Mouse (Mus musculus) retina, postnatal 7 days (tissue): Measurements from ENCODE around the gene Pgd.
A peak's percentile ranks its signal among the peaks of the same experiment; 100 is the strongest.

Experiments used
- DNase-seq: peaks from one replicate; pipeline ENCODE4 v3.0.0-alpha.2; 2012; ENCODE audit warnings: low read depth, low spot score

Gene Pgd

DNA sequence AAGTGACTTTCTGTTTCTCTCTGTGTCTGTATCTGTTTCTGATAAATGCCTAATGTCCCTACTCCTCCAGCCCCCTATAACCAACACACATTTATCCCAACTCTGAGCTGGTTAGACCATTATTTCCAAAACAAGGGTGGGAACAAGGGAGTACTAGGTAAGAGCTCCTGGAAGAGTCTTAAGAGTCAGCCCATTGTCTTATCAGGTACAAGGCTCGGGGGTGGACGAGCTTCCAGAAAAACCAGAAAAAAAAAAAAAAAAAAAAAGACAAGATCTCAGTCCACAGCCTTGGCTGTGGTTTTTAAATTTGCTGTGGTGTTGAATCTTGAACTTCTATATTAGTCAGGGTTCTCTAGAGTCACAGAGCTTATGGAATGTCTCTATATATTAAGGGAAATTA is 1.4 kb upstream of the Pgd start:
- no peak for DNase-seq

DNA sequence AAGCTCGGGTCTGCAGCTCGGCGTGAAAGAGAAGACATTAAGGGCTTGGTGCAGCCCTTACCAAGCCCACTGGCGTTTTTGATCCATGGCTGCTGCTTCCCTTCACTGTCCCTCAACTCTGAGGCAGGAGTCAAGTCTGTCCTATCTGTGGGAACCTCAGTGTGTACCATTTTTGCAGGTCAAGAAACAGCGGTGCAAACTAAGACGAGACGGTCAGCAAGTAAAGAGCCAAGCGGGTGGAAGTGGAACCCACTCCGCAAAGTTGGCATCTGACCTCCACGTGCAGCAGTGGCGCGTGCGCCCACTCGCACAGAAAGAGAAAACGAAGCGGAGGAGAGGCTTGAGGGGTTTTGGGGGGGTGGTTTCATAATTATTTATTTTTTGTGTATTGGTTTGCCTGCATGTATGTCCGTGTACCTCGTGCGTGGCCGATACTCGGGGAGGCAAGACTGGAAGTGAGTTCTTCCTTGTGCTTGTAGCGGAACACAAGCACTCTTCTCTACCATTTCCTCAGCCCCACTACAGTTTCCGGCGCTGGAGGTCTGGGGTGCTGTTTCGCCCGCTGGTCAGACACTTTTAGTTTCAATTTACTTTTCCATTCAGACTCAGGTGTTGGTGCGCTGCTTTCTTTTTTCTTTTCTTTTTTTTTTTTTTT is 513 bp upstream of the Pgd start:
- no peak for DNase-seq

- DNase-seq: no peak
These were observed 2.4 kb downstream of the Pgd start for GRCm38 (mm10) chr4:149164150-149164549.

DNA sequence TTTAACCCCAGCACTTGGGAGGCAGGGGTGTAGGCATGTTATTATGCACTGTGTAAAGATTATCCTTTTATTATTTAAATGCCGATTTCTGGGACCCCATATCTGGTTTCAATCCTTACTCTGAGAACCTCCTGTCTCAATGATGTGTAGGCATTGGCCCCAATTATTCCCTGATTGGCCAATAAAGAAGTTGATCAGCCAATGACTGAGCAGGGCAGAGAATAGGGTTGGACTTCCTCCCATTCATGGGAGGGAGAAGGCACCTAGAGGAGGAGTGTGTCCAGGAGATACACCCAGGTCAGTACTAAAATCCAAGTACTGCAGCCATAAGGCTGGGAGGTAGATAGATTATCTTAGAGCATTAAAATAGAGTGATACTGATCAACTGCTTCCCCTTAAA is 3.4 kb downstream of the Pgd start:
- no peak for DNase-seq

- DNase-seq: no peak
These were observed 5.4 kb downstream of the Pgd start for GRCm38 (mm10) chr4:149161166-149161565.

GRCm38 (mm10) chr4:149159891-149160290 is 6.7 kb downstream of the Pgd start:
- no peak for DNase-seq

GRCm38 (mm10) chr4:149159203-149159602 is 7.4 kb downstream of the Pgd start:
- DNase-seq: no peak

DNA sequence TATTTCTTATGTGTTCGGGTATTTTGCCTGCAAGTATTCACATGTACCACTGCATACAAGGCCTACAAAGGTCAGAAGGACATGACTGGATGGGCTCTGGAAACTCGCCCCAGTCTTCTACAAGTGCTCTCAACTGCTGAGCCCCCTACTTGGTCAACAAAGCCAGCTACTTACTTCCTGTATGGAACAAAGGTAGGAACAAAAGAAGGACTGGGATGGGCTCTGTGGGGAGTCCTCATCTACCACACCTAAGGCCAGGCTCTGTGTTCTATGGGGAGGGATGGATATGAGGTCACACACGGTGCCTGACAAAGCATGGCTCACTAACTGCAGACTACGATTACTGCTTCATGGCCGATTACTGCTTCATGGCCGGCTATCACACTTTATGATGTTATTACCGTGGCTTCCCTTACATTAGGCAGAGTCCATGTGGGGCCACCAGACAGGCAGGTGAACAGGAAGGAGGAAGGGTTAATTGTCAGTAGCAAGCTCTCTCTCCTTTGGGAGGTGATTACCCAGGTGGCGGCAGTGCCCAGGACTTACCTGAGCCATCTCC is 9.1 kb downstream of the Pgd start:
- no peak for DNase-seq

DNA sequence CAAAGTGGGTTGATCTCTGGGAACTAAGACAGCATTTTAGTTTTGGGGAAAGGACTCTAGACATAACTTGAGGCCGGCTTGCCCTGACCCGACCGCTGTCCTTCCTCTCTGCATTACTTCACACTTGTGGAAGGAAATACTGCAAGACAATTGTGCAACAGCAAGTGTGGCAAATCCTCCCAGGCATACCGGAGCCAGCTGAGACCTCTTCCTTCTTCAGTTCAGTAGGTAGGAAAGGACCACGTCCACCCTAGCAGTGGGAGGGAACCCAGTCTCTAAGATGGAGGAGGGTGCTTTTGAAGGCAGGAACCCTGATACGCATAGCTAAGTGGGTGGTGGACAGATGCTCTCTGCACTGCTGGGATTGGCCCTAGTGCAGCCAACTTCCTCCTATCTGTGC is 10.9 kb downstream of the Pgd start:
- DNase-seq: no peak

DNA sequence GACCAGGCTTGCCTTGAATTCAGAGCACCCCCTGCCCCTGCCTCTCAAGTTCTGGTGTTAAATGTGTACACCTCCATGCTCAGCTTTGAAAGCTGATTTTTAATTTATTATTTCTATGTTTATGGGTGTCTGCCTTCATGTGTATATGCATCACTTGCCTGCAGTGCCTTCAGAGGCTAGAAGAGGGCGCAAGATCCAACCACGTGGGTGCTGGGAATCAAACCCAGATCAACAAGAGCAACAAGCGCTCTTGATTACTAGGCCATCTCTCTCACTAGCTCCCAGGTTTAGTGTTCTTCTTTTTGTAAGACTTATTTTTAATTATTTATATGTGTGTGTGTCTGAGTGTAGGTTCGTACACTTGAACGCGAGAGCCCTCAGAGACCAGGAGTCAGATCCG is 11.7 kb downstream of the Pgd start:
- DNase-seq: no peak

DNA sequence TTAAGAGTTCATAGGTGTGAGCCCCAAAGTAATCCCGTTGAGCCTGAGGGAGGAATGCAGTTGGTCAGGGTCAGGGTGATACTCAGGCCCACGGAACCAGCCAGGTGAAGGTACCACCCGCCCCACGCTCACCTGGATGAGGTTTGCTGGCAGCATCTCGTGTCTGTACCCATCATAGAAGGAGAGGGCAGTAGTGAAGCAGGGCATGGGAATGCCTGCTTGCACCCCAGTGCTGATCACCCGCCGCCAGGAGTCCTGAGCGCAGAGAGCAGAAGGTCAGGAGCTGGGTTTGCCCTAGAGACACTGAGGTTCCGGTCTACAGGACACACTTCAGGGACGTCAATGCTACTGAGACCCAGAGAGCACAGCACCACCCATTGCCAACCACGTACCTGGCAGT is 15.8 kb downstream of the Pgd start:
- no peak for DNase-seq

DNA sequence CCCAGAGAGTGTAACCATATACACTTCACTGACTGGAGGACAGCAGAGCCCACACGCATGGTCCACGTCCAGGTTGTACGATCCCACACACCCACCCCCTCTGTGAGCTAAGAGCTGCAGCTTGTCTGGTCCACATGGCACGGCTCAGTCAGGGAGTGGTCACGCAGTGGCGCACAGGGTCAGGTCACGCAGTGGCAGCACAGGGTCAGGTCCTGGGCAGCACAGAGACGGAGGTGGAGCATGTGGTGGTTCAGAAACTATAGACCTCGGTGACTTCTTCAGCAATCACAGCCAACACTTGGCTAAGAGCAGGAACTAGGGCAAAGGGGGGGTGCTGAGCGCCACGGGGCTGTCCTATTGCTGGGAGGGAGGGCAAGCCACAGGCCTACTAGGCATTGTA is 16.3 kb downstream of the Pgd start:
- no peak for DNase-seq

- DNase-seq: no peak
These were observed 17.0 kb downstream of the Pgd start for GRCm38 (mm10) chr4:149149611-149150010.

- DNase-seq: no peak
These were observed 17.4 kb downstream of the Pgd start for GRCm38 (mm10) chr4:149149196-149149595.

DNA sequence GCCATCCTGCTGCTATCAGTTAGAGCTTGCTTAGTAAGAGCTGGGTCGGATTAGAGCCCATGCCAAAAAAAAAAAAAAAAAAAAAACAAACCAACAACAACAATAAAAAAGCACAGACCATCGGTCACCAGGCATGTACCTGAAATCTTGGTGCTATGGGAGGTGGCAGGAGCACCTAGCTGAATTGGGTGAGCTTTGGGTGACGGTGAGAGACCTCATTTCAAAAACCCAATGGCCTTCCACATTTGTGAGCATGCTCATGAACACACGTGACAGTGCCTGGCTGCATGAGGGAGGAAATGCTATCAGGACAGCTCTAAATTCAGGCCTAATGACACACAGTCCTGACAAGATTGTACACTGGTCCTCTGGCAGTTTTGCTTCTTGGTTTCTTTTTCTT is 18.5 kb downstream of the Pgd start:
- DNase-seq: no peak

GRCm38 (mm10) chr4:149147528-149147927 is 19.0 kb downstream of the Pgd start:
- DNase-seq: no peak

- no peak for DNase-seq
These were observed 21.4 kb downstream of the Pgd start for GRCm38 (mm10) chr4:149145151-149145550.

- peak; percentile 78 for DNase-seq
These were observed 22.1 kb downstream of the Pgd start for GRCm38 (mm10) chr4:149144459-149144858.

- DNase-seq: no peak
These were observed 23.0 kb downstream of the Pgd start for GRCm38 (mm10) chr4:149143594-149143993.

- DNase-seq: no peak
These were observed 28.1 kb downstream of the Pgd start for GRCm38 (mm10) chr4:149138515-149138914.

DNA sequence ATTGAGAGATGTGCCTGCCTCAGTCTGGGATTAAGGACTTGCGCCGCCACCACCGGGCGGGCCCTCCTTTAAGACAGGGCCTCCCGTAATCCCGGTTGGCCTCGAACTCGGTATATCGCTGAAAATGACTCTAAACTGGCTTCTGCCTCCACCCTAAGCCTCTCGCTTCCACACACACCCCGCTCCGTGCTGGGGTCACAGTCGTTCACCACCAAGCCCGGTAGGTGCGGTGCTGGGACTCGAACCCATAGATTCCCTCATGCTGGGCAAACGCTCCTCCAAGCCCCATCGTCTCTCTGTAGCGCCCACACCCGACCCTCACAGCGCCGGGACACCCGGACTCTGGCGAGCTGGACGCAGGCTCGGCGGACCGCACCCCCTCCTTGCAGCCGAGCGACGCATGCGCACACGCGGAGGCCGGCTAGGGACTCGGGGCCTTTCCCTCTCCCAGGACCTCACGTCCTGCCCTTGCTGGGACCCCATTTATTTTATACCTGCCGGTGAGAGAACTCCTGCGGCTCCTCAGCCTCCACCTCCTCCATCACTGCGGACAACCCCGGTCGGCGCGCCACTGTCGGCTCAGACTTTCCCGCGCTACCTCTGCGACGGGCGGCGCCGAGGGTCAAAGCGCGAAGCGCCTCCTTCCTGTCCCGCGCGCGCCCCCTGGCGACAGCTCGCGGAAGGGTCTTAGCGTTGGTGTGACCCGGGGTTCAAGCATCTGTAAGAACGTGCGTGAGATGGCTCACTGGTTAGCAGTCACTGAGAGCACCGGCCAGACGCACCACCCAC is 29.4 kb downstream of the Pgd start, which contains the start of gene Cenps:
Gene Cenps, minus strand, starts transcription at position 648 of the 789 bp plus-strand sequence.
- peak; percentile 85 for DNase-seq

- no peak for DNase-seq
These were observed 30.3 kb downstream of the Pgd start for GRCm38 (mm10) chr4:149136116-149136850.
